Mouse (Mus musculus) ovary, postnatal 14 days (tissue): Measurements from ENCODE around the gene Tuba1b.
"Not testable (repeated sequence)": the region's sequence is repeated elsewhere in the genome, so short reads cannot be mapped to it uniquely, and the experiment has no call there.

Experiments used
- DNase-seq: peaks from one replicate; pipeline ENCODE4 v3.0.0; 2022; ENCODE audit warnings: low spot score

The Tuba1b gene

GRCm38 (mm10) chr15:98923031-98923537, 11.3 kb downstream of the Tuba1b start:
- no peak for DNase-seq

DNA sequence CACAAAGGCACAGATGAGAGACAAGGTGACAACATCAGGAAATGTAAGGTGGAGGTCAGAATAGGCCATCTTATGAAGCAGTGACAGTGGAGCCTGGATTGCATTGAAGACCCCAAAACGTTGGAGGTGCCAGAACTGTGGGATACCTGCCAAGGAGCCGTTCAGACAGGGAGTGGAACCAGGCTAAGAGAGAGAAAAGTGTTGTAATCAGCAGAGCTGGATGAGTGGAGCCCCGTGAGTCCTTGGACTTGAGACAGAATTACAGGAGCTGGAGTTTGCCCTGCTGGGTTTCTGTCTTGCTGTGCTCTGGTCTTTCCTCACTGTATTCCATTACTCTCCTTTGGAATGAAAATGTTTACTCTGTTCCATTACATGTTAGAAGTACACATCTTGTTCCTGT, 11.8 kb downstream of the Tuba1b start:
- no peak for DNase-seq

DNA sequence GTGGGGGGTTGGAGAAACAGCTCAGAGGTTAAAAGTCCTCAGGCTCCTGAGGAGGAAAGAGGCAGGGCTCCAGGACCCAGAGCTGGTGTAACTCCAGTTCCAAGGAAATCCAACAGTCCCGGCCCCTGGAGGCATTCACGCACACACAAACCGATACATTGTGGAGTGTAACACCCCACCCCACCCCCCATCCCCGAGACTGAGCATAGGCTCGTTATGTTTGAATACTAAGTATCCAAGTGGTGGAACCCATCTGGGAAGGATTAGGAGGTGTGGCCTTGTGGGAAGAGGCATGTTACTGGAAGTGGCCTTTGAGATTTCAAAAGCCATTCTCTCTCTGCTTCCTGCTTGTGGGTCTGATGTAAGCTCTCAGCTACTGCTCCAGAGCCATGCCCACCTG, 12.9 kb downstream of the Tuba1b start:
- DNase-seq: no peak

DNA sequence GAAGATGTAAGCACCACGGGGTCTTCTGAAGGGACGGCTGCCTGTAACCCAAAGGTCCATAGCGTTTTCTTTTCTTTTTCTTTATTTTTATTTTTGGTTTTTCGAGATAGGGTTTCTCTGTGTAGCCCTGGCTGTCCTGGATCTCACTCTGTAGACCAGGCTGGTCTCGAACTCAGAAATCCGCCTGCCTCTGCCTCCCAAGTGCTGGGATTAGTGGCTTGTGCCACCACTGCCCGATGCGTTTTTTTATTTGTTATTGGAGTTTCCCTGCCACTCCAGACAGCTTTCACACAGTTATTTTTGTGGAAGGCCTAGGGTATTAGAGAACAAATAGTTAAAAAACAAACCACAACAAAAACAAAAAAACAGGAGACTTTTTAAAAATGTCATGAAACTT, 15.9 kb downstream of the Tuba1b start:
- not testable (repeated sequence) for DNase-seq

DNA sequence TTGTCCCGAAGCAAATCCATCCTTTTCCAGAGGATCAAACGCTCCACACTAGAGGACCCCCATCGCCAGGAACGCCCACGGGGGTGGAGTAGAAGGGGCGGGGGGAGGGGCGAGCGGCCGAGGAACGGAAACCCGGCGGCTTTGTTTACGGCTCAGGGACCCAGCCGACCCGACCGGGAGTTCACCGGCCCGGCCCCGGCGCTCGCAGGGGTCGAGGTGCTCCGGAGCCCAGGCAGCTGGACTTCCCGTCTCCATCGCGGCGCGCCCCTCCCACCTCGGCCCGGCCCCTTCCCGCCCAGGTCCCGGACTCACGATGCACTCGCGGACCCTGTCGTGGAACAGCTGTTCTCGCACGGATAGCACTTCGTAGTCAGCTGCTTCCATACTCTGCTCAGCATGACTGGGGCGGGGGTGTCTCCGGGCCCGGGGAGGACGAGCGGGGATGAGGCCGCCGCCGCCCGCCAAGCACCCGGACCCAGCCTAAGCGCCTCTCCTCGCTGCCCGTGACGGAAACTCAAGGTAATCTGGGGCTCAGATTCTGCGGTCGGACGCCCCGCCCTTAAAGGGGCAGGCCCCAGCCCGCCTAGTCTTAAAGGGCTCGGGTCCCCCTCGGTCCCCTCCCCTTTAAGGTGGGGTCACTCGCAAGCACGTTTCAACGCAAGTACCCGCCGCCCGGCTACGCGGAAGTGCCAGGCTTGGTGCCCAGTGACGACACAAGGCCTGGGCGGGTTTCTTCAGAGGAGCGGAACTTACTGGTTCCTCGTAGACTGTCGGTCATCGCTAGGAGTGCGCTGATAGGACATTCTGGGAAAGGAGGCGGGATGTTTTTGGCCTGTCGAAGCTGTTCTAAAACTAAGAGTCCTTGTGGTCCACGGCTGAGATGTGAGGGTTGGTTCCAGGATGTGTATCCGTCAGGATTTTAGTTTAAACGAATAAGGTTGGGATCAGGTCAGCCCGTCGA, 16.5 kb downstream of the Tuba1b start, which contains the start of gene Lmbr1l:
Lmbr1l (minus strand) TSS at position 694 of the 961 bp plus-strand sequence.
- peak; percentile 98 for DNase-seq

DNA sequence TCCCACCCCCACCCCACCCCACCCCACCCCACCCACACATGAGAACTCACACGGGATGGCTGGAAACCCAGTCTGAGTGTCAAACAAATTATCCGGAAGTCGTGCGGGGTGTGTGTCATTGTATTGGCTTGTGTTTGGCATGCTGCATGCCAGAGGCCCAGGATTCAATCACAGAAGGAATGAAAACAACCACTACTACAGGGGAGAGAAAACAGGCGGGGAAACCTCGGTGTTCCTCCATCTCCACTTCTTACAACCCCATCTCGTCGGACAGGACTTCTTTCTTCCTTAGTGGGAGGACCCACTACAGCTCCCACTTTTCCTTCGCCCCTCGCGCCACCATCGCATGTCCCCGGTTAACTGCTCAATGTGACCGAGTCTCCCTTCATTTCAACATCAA, 17.3 kb downstream of the Tuba1b start:
- no peak for DNase-seq

DNA sequence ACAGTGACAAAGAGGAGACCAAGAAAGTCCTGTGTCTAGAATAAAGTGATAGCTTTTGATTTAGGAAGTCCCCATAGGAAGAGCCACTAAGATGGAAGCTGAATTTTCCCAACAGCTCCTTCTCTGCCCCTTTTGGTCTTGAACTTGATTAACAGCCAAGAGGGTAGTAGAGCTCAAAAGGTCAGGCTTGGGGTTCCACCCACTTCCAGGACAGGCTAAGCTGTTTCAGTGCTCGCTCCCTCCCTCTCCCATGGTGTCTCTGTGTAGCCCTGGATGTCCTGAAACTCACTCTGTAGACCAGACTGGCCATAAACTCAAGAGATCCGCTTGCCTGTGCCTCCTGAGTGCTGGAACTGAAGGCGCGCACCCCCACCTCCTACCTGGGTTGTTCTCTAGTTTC, 18.3 kb downstream of the Tuba1b start:
- DNase-seq: no peak

GRCm38 (mm10) chr15:98914903-98915302, 19.5 kb downstream of the Tuba1b start:
- no peak for DNase-seq

GRCm38 (mm10) chr15:98904692-98905091, 29.7 kb downstream of the Tuba1b start:
- no peak for DNase-seq

DNA sequence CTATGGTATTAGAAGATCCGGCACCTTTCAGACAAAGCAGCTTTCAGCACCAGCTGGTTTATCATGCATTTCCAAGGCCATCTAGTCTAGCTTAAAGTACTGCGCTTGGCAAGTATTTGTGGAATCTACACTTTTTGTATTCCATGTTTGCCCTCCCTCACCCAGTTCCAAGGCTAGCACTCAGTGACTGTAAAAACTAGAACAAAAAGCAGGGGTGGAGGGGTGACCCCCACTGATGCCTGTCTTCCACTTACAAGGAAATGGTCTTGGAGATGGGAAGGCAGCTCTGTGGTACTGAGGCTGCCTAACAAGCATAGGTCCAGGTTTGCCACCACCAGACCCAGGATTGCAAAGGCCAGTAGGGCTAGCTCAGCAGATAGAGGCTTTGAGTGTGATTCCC, 31.8 kb downstream of the Tuba1b start:
- no peak for DNase-seq

GRCm38 (mm10) chr15:98901530-98901929, 32.8 kb downstream of the Tuba1b start:
- DNase-seq: no peak

GRCm38 (mm10) chr15:98897928-98898800, 36.2 kb downstream of the Tuba1b start, which contains the start of gene Dhh:
TSS of gene Dhh (minus strand) at chr15:98898540.
- no peak for DNase-seq

DNA sequence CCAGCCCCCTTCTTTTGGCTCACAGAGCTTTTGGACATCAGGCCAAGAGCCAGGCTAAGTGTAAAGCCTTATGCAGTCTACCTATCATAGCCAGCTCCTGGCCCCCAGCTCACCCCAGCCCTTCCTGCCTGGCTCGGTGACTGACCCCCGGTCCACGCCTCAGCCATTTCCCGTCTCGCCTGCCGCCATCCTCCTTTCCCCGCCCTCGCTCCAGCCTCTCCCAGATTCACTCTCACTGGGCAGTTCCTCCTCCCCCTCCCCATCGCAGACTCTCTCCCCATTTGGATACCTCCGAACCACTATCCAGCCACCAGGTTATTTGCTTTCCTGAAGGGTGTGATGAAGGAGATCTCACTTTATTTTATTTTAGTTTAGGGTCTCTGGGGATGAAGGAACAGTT, 36.9 kb downstream of the Tuba1b start:
- no peak for DNase-seq

GRCm38 (mm10) chr15:98895635-98896589, 38.5 kb downstream of the Tuba1b start:
- DNase-seq: no peak

DNA sequence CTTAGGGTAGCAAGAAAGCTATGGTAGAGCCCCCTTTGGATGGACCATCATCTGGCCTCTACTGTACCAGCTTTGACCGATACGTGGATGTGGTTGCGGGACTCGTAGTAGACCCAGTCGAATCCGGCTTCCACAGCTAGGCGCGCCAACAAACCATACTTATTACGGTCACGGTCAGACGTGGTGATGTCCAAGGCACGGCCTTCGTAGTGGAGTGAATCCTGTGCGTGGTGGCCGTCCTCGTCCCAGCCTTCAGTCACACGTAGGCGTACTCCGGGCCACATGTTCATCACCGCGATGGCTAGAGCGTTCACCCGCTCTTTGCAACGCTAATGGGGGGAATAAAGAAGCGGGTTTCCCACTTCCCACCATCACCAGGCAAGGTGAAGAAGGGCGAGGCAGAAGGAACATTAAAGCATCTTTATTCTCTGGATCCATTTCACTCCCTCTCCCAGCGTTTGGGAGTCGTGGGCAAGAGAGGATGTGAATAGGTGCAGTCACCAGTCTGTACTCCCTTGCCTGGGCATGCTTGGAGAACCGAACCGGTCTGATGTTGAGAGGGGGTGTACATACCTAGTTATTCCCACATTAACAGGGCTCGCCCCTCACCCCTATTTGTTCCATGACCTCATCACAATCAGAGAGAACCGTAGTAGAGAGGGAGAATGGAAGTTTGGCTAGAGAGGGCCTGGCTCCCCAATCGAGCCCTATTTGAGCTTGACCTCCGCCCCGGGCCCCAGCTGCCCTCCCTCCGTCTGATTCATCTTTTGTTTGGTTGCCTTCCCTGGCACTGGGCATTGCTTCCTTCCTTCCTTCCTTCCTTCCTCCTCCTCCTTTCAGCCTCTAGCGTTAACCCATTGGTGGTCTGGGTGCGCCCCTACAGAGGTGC, 39.4 kb downstream of the Tuba1b start:
- no peak for DNase-seq

GRCm38 (mm10) chr15:98893940-98894745, 40.2 kb downstream of the Tuba1b start, which contains the start of gene Rhebl1:
TSS of gene Rhebl1 (minus strand) at chr15:98894540.
- DNase-seq: no peak

DNA sequence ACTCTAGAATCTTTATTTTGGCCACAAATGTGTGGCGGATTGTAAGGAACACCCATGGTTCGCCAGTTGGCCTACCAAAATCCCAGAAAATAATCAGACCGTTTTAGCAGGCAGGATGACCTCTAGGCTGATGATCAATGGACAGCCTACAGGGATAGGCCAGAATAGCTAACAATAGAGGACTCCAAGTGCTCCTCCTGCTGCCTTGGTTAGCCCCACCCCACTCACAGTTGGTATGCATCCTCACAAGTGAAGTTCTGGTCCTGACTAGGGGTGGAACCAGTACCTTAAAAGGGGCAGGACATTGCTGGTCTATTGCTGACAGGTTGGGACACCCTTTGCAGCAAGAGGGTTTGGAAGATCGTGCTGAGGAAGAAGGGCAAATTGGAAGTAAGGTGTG, 41.3 kb downstream of the Tuba1b start:
- no peak for DNase-seq

GRCm38 (mm10) chr15:98891907-98892606, 42.3 kb downstream of the Tuba1b start:
- DNase-seq: peak; percentile 46
